Mouse (Mus musculus): ENCODE data around the gene Dagla.

DNA sequence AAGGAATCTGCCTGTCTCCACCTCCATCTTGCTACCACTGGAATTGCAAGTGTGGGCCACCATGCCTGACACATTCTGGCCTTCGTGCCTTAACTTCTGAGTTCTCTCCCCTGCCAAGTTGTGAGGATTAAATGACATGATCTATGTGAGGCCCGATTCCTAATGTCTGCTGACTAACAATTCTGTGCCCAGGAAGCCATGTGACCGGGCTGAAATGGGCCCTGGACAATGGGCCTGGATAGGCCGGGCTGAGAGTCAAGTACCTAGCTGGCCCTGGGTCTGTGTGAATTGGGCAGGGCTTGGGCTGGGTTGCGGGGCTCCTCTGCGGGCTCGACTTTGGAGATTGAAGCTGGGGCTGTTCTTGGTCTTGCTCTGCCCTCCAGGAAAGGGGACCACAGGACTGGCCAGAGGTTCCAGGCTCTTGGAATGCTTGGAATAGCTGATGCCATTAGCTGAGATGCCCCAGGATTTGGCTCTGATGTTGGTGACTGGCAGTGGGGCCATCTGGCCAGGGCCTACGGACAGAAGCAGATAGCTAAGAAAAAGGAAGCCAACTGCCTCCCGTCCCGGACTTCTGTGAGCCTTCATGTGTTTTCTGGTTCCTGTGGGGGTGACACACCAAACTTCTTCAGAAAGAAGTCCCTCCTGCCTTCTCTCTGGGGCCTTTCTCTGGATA, 90.7 kb downstream of the Dagla start:
- no peak for TF ChIP-seq POLR2A (IDR thresholded peaks at IDR 0.05; ENCODE audit: low read depth, low read length)
- TF ChIP-seq CTCF (IDR thresholded peaks at IDR 0.05; ENCODE audit: extremely low read depth, insufficient read length, insufficient replicate concordance, low read depth, low read length): no peak

All from small intestine, adult 2 months (tissue).